Mouse (Mus musculus) retina, embryonic 14.5 days (tissue): ENCODE results near the gene Platr17.
A peak's percentile ranks its signal among the peaks of the same experiment; 100 is the strongest.

Experiments
- DNase-seq: peaks from one replicate; pipeline ENCODE4 v3.0.0-alpha.2; 2015; ENCODE audit warnings: low spot score

Platr17 gene

GRCm38 (mm10) chr17:33919351-33920281, 14.7 kb downstream of the Platr17 start:
- DNase-seq, result peak; percentile 39

DNA sequence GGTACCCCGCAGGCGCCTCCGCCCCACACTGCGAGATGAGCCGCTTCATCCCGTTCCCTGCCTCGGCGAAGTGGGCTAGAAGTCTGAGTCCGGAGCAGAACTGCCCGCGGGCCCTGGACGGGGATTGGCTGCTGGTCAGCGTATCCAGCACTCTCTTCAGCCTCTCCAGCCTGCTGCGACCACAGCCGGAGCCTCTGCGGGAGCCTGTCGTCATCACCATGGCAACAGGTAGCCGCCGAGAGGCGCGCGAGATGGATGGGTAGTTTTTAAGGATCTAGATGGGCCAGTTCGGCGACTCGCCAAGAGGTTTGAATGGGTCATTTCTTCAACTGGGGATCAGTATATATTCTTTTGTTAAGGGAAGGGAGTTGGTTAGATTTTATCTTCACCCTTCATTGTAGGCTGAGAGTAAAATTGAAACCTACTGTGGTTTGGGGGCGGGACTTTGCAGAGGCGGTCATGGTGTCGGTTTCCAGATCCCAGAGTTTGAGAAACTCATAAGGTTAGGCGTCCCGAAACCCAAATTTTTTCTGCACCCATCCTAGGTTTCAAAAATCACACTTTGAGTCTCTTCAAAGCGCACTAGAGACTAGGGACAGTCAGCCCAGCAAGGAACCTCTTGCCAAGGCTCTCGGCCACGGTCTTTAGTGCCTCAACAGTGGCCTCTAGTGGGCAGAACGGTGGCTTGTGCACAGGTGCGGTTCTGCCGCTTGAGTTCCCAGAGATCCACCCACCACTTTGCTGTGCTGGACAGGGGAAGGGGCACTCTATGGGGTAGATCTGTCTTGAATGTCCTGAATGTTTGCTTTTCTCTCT, 15.6 kb downstream of the Platr17 start:
- peak; percentile 86 for DNase-seq

- DNase-seq, result no peak
Observed at GRCm38 (mm10) chr17:33921361-33921760, 16.4 kb downstream of the Platr17 start.

GRCm38 (mm10) chr17:33924577-33925283, 19.8 kb downstream of the Platr17 start:
- DNase-seq, result peak; percentile 71

- no peak for DNase-seq
Observed at GRCm38 (mm10) chr17:33925406-33926116, 20.6 kb downstream of the Platr17 start.

- peak; percentile 47 for DNase-seq
Observed at GRCm38 (mm10) chr17:33926207-33926932, 21.4 kb downstream of the Platr17 start.

DNA sequence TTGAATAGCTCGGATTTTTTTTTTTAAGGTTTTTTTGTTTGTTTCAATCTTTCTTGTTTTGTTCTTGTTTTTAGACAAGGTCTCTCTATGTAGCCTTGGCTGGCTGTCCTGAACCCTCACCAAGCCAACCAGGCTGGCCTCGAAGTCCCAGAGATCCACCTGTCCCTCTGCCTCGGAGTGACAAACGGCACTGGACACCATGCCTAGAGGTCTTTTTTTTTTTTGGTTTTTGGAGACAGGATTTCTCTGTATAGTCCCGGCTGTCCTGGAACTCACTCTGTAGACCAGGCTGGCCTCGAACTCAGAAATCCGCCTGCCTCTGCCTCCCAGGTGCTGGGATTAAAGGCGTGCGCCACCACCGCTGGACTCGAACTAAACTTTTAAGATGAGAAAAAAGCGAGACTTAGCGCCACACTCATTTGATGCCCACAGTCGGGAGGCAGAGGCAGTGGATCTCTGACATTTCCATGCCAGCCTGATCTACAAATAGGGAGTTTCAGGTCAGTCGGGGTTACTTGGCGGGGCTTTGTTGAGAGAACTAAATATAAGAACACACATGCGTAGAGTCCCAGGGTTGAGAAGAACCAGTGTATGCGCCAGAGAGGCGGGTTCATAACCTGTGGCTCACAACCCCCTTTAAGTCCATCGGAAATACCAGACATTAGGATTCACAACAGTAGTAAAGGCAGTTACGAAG, 23.5 kb downstream of the Platr17 start:
- DNase-seq, result no peak

- DNase-seq, result peak; percentile 98
Observed at GRCm38 (mm10) chr17:33929371-33930279, 24.7 kb downstream of the Platr17 start, which contains the start of gene Rgl2. TSS of gene Rgl2 (plus strand) at chr17:33929543.

DNA sequence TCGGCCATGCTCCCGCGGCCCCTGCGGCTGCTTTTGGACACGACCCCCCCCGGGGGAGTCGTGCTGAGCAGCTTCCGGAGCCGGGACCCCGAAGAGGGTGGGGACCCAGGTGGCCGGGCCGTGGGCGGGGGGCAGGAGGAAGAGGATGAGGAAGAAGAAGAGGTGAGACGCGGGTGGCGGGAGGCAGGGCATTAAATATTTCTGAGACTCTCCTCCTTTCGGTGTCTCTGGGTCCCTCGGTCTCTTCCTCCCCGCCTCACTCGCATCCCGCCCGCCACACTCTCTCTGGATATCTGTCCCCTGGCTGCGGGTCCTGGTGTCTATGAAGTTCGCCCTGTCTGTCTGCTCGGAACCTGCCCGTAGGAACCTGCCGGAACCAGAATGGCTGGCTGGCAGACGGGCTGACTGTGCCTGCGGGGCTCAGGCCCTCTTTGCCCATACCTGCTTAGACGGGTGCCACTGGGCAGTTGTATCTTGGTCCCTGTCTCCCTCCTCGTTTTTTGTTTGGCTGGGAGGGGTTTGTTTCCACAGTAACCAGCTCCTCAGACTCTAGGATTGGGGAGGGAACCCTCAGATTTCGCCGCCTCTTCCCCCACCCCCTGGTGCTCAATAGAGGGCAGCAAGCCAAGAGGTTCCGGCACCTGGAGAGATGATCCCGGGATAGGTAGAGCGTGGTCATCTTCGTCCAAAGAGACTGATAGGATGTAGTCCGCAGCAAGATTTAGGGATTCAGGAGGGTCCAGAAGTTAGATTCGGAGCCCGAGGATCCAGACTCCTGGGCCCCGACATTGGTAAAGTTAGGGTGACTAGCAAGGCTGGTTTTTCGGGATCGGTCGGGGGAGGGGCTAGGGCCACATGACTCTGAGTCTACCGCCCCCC, 25.6 kb downstream of the Platr17 start:
- no peak for DNase-seq

DNA sequence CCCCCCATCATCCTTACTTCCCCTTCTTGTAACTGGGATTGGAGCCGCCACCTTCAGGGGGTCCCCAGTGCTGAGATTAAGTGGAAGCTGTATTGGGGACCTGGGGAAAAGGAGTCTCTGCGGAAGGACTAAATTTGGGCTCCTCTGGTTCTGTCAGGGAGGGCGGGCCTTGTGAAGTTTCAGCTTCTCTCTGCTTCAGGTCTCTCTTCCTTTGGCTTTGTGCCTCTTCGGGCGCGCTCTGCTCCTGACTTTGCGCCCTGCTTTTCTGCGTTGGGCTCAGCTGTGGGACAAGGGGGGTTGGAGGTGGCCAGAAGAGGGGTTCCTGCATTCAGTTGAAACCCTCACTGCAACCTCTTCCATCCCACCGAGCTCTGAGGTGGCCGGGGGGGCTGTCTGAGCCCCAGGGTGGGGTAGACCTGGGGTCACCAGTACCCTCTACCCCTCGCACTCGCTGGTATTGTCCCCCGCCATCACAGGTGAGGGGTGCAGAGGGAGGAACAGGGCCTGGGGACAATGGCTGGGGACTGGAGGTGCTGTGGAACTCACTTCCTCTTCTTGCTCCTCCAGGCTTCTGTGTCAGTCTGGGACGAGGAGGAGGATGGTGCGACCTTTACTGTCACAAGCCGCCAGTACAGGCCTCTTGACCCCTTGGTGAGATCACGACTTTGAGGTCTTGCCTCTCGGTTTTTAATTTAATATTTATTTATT, 26.4 kb downstream of the Platr17 start:
- no peak for DNase-seq

- DNase-seq, result no peak
Observed at GRCm38 (mm10) chr17:33931947-33932346, 27.0 kb downstream of the Platr17 start.

DNA sequence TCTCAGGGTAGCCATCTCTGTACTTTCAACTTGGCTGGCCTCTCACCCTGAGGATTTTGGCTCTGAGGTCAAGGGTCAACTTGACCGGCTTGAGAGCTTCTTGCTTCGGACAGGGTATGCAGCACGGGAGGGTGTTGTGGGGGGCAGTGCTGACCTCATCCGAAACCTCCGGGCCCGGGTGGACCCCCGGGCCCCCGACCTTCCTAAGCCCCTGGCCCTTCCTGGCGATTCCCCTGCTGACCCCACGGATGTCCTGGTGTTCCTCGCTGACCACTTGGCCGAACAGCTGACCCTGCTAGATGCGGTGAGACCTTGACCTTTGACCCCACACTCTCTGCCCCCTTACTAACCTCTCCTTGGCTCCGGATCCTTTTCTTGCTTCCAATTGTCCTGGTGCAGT, 27.5 kb downstream of the Platr17 start:
- DNase-seq, result no peak

- DNase-seq, result no peak
Observed at GRCm38 (mm10) chr17:33932970-33933369, 28.0 kb downstream of the Platr17 start.

GRCm38 (mm10) chr17:33935422-33936055, 30.6 kb downstream of the Platr17 start:
- DNase-seq, result no peak

DNA sequence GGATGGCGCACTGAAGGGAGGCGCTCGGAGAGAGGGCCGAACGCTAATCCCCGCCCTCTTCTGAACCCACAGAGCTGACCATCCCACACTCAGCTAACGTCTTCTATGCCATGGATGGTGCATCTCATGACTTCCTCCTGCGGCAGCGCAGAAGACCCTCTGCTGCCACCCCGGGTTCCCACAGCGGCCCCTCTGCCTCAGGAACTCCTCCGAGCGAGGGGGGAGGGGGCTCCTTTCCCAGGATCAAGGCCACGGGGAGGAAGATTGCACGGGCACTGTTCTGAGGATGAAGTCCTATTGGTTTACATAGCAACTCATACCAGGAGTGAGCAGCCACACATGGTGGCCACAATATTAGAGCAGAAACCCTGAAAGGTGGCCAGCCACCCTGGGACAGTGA, 32.1 kb downstream of the Platr17 start:
- no peak for DNase-seq

GRCm38 (mm10) chr17:33938783-33939182, 33.8 kb downstream of the Platr17 start:
- DNase-seq, result no peak

DNA sequence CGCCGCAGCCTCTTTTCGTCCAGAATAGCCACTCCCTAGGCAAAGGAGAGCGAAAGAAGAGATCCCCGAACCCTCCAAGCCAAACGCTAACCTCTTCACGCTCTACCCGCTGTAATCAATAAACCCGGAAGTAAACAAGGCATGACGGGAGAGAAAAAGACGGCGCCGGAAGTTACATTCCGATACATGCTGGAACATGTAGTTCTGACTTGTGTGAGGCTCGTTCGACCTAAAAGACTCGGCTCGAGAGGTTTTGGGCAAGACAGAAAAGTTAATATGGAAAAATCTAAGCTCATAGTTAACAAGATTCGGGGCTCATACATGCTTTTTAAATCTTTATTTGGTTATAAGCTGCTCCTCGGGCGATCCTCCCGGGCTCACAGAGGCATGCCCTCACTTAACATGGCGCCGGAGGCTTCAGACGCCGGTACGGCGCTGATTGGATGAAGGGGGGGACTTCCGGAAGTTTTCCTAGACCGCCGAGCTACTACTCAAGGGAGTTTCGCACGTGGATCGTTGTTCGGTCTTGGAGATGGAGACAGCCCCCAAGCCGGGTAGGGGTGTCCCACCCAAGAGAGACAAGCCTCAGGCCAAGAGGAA, 35.4 kb downstream of the Platr17 start, which contains the start of the genes Pfdn6 and Wdr46:
Pfdn6 (minus strand) TSS at position 138 of the 600 bp plus-strand sequence.
Wdr46 (plus strand) TSS at position 455 of the 600 bp plus-strand sequence.
- DNase-seq, result peak; percentile 95
